Mouse (Mus musculus) limb, embryonic 11.5 days (tissue): Measurements from ENCODE around the gene Thsd7a. TPM values are rescaled to one million over a fixed set of nuclear protein-coding genes. Genes with fewer than 3 reads are reported as not detected.

Source experiments
- ATAC-seq: fragments of 200-750 bp; cut with Nextera tagmentation; 2 replicates; pipeline ENCODE4 v1.8.0; 2017; ENCODE audit warnings: low read depth; ENCODE audit not compliant: insufficient number of reproducible peaks, low FRiP score, low TSS enrichment
- DNase-seq: peaks from one replicate; pipeline ENCODE4 v3.0.0-alpha.2; 2015; ENCODE audit warnings: low spot score
- H3K27ac ChIP-seq: fragments of 300-500 bp; sonication (generic); replicated peaks from 2 replicates; pipeline ENCODE4 v1.5.1; 2014; ENCODE audit warnings: low read depth, mild to moderate bottlenecking, low read length
- H3K27me3 ChIP-seq: fragments of 300-500 bp; sonication (generic); 2 replicates; pipeline ENCODE4 v1.6.1; 2014; ENCODE audit warnings: mild to moderate bottlenecking, low read length, mixed read lengths; ENCODE audit not compliant: control insufficient read depth, insufficient read depth
- H3K36me3 ChIP-seq: fragments of 300-500 bp; sonication (generic); 2 replicates; pipeline ENCODE4 v1.6.1; 2014; ENCODE audit warnings: mild to moderate bottlenecking, low read length, moderate library complexity, mixed read lengths; ENCODE audit not compliant: control insufficient read depth, insufficient read depth
- H3K4me1 ChIP-seq: fragments of 300-500 bp; sonication (generic); 2 replicates; pipeline ENCODE4 v1.6.1; 2014; ENCODE audit warnings: low read length, mixed read lengths; ENCODE audit not compliant: control insufficient read depth, insufficient read depth
- H3K4me2 ChIP-seq: fragments of 300-500 bp; sonication (generic); 2 replicates; pipeline ENCODE4 v1.6.1; 2014; ENCODE audit warnings: low read depth, mild to moderate bottlenecking, moderate library complexity; ENCODE audit not compliant: severe bottlenecking
- H3K4me3 ChIP-seq: fragments of 300-500 bp; sonication (generic); 2 replicates; pipeline ENCODE4 v1.5.1; 2014; ENCODE audit warnings: low read depth, low read length
- H3K9ac ChIP-seq: fragments of 300-500 bp; sonication (generic); 2 replicates; pipeline ENCODE4 v1.6.1; 2014; ENCODE audit warnings: mild to moderate bottlenecking, low read length
- H3K9me3 ChIP-seq: fragments of 300-500 bp; sonication (generic); 2 replicates; pipeline ENCODE4 v1.6.1; 2016; ENCODE audit warnings: low read length; ENCODE audit not compliant: control insufficient read depth
- WGBS: fragments of 180-500 bp; shearing (Covaris S2); extraction: QIAGEN DNeasy Blood & Tissue Kit; methylation state at CpG from one replicate; pipeline ENCODE4 v1.1.7; 2014; 5-methylcytosine and 5-hydroxymethylcytosine counted together
- polyA plus RNA-seq: library from polyadenylated mRNA; unstranded; fragments of >200 nt; fragmentation: Nextera tagmentation; extraction: Ambion mirVana; gene quantifications from 2 replicates; pipeline ENCODE4 v1.2.1, GENCODE M21; 2014

Gene Thsd7a
- polyA plus RNA-seq, 1 experiment from 2014 or later, result 1.5 TPM

DNA sequence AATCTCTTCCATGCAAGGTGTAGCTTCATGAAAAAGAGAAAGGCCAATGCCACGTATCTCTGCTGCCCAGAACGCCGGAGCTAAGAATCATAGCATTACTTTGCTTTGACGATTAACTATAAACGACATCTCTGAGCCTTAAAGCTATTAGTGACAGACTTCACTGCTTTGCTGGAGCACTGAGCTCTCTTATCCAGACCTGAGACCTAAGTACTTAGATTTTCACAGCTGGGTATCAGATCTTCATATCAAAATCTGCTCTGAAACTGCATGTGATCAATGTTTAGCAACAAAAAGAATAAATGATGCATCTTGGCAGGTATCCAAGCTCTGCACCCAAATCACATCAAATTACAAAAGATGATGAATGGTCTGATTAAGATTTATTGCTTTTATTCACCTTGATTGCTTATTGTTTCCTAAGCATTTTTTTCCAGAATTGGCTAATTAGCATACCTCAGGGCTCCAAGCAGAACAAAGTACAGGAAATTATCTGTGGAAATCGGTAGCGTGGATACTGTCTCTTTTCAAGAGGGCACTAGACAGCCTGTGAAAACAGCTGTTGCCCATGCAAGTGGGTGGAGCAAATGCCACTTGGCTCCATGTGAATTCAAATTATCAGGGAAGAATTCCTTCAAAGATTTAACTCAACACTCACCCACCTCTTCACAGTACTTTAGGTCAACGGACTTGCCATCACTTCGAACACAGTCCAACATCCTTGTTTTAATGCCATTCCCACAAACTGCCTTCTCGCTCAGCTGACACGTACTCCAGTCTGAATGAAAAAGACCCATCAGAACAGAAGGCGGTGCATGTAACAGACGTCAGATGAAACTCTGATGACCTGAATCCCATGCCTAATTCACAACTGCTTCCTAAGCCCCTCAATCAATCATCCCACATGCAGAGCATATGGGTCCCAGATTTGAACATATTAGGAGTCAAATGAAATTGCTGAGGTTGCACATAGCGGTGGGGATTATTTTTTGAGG lies 412.3 kb downstream of the Thsd7a start:
- Histone ChIP-seq H3K4me1 (no peaks in the 10 kb centered on the region), H3K36me3 (no peaks in the 10 kb centered on the region), H3K9ac (no peak overlapping the region), H3K27me3 (no peaks in the 10 kb centered on the region), H3K9me3 (no peaks in the 10 kb centered on the region), H3K4me2 (no peak overlapping the region), H3K4me3 (no peak overlapping the region), H3K27ac (no peak overlapping the region)
- DNase-seq (no peak), ATAC-seq (no peak)
- WGBS, result 73% methylated on average over 14 of the region's 14 CpGs

GRCm38 (mm10) chr6:12315070-12315909 lies 433.9 kb downstream of the Thsd7a start:
- H3K9ac ChIP-seq, result no peak overlapping the region
- no peaks in the 10 kb centered on the region for H3K9me3 ChIP-seq
- H3K4me2 ChIP-seq, result no peak overlapping the region
- no peaks in the 10 kb centered on the region for H3K4me1 ChIP-seq
- no peaks in the 10 kb centered on the region for H3K27me3 ChIP-seq
- H3K27ac ChIP-seq, result no peak overlapping the region
- H3K4me3 ChIP-seq, result no peak overlapping the region
- ATAC-seq, result no peak
- no peak for DNase-seq
- 62% methylated on average over 7 of the region's 7 CpGs for WGBS
- no peaks in the 10 kb centered on the region for H3K36me3 ChIP-seq

- no peak overlapping the region for H3K27ac ChIP-seq
- no peak overlapping the region for H3K9ac ChIP-seq
- H3K4me2 ChIP-seq, result no peak overlapping the region
- DNase-seq (no peak), ATAC-seq (no peak)
- H3K4me1 ChIP-seq, result no peaks in the 10 kb centered on the region
- no peak overlapping the region for H3K4me3 ChIP-seq
- 89% methylated on average over 2 of the region's 2 CpGs for WGBS
- H3K27me3 ChIP-seq, result no peaks in the 10 kb centered on the region
- H3K36me3 ChIP-seq, result no peaks in the 10 kb centered on the region
- no peaks in the 10 kb centered on the region; the same call in 1 of the 2 replicates for H3K9me3 ChIP-seq
Measured at GRCm38 (mm10) chr6:12307502-12307901, 441.7 kb downstream of the Thsd7a start.

DNA sequence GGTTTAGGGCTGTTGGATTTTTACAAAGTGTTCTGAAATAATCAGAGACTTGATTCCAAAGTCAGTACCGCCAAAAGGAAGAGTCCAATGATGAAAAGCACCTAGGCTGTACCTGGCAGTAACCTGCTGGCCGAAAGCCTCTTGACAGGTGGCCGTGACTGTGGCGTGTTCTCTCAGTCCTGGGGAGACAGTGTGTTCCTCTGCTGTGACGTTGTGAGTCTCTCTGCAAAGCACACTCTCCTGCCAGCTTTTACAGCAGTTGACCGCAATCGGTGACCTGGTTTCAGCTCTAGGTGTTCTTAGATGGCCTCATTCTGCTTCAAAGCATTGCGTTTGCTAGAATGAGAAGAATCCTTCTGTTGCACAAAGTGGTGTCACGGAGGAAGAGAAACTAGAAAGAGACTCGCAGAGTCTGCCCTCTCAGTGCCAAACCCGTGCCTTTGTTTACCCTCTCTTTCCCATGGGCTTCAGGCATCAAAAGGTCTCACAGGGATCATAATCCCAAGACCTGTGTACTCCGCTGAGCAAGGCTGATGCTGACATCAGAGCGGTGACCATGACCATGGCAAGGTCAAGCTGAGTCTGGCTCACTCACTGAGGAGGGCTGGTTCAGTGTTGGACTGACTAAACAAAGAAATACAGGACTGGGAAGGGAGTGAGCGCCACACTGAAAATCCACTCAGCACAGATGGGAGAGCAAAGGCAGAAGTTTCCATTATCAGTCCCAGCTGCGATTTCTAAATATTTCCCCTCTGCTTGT lies 486.4 kb downstream of the Thsd7a start:
- no peaks in the 10 kb centered on the region for H3K36me3 ChIP-seq
- no peaks in the 10 kb centered on the region for H3K4me1 ChIP-seq
- H3K9ac ChIP-seq, result no peak overlapping the region
- H3K9me3 ChIP-seq, result no peaks in the 10 kb centered on the region
- H3K4me3 ChIP-seq, result no peak overlapping the region
- WGBS, result 85% methylated on average over 15 of the region's 15 CpGs
- DNase-seq (no peak), ATAC-seq (no peak)
- H3K4me2 ChIP-seq, result no peak overlapping the region
- H3K27me3 ChIP-seq, result no peaks in the 10 kb centered on the region
- H3K27ac ChIP-seq, result no peak overlapping the region
